Mouse (Mus musculus): ENCODE data around the gene Rsg1. TPM values are rescaled to one million over a fixed set of nuclear protein-coding genes. Genes with fewer than 3 reads are reported as not detected.

Gene Rsg1
- total and polyA plus RNA-seq, 3 experiments, result 1.1 to 4.5 (median 3.2) TPM

DNA sequence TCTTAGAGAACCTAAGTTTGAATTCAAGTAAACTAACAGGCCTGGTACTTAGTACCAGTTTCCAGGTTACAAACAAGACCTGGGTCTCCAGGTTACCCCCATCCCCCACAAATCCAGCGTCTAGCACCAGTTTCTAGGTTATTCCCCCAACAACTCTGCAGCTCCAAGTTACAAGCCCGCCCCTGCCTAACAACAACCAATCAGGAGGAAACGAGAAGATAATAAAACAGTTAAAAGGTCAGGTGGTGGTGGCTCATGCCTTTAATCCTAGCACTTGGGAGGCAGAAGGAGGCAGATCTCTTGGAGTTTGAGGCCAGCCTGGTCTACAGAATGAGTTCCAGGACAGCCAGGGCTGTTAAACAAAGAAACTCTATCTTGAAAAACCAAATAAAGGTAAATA lies 53.5 kb downstream of the Rsg1 start:
- peaks cover 23% of the 10 kb centered on the region for H3K9me3 ChIP-seq (replicated peaks; ENCODE audit: low read length)
- no peak for TF ChIP-seq NELFE (IDR thresholded peaks at IDR 0.05; ENCODE audit: low read depth, low read length)
- TF ChIP-seq TBP (conservative IDR thresholded peaks at IDR 0.05; ENCODE audit: low read depth, low read length), result no peak
- no peak for TF ChIP-seq SMC3 (IDR thresholded peaks at IDR 0.05; ENCODE audit: low read depth, low read length)
- TF ChIP-seq RCOR1 (conservative IDR thresholded peaks at IDR 0.05; ENCODE audit: low read depth, low read length), result no peak
- no peak for TF ChIP-seq GABPA (IDR thresholded peaks at IDR 0.05; ENCODE audit: insufficient replicate concordance, low read depth, low read length)
- no peak for TF ChIP-seq EP300 (IDR thresholded peaks at IDR 0.05; ENCODE audit: low read length)
- TF ChIP-seq ELF1 (IDR thresholded peaks at IDR 0.05; ENCODE audit: low read depth, low read length), result no peak
- no peak for TF ChIP-seq IRF4 (IDR thresholded peaks at IDR 0.05; ENCODE audit: low read depth, low read length)
- no peak for TF ChIP-seq POLR2AphosphoS2 (IDR thresholded peaks at IDR 0.05; ENCODE audit: low read depth, low read length)
- no peak for TF ChIP-seq UBTF (IDR thresholded peaks at IDR 0.05; ENCODE audit: low read depth, low read length)
- no peak for TF ChIP-seq ZMIZ1 (IDR thresholded peaks at IDR 0.05; ENCODE audit: low read depth, low read length)
- no peak for TF ChIP-seq SIN3A (IDR thresholded peaks at IDR 0.05; ENCODE audit: low read length)
- no peak for TF ChIP-seq ZKSCAN1 (IDR thresholded peaks at IDR 0.05; ENCODE audit: borderline replicate concordance, low read depth, low read length)
- TF ChIP-seq MXI1 (IDR thresholded peaks at IDR 0.05; ENCODE audit: low read depth, low read length), result no peak
- no peak for TF ChIP-seq E2F4 (IDR thresholded peaks at IDR 0.05; ENCODE audit: insufficient replicate concordance, low read depth, low read length)
- no peak for TF ChIP-seq MEF2A (IDR thresholded peaks at IDR 0.05; ENCODE audit: borderline replicate concordance, low read depth, low read length)
- TF ChIP-seq TCF12 (IDR thresholded peaks at IDR 0.05; ENCODE audit: low read depth, low read length), result no peak
- H3K4me1 ChIP-seq (ENCODE audit: control insufficient read depth in 1 of 2, insufficient read depth in 2 of 2), result peaks cover 3 to 4% of the 10 kb centered on the region in 2 experiments; a peak in 2 of 4 replicates
- in situ Hi-C loops (cut with MboI; ENCODE audit: low pct_ligation_motif_present, low pct_unique_long_range_greater_than_20kb, low sequenced_read_pairs), result no loop called here
- H3K36me3 ChIP-seq (replicated peaks in 1 of 2; ENCODE audit: control insufficient read depth in 1 of 2, insufficient read depth in 1 of 2, low read length in 1 of 2), result no peaks in the 10 kb centered on the region
- H3K4me2 ChIP-seq (ENCODE audit: insufficient read depth, low read depth, poor library complexity, severe bottlenecking), result no peak overlapping the region
- peaks cover 42% of the 10 kb centered on the region for H3K27me3 ChIP-seq (replicated peaks)
- H3K27ac ChIP-seq (ENCODE audit: insufficient read depth, low read depth), result no peak overlapping the region
- no peaks in the 10 kb centered on the region for H3K79me2 ChIP-seq (replicated peaks; ENCODE audit: control insufficient read depth, extremely low read depth, insufficient read depth, poor library complexity, severe bottlenecking)
- no peak for DNase-seq (ENCODE audit: extremely low read depth)
- no peak overlapping the region for H3K4me3 ChIP-seq (replicated peaks in 1 of 3; ENCODE audit: low read depth in 2 of 3, low read length in 2 of 3, poor library complexity in 1 of 3)
- dilution Hi-C loops (cut with MboI; ENCODE audit: extremely low pct_ligation_motif_present, extremely low pct_unique_long_range_greater_than_20kb, low sequenced_read_pairs), result no loop called here
- no peak overlapping the region for H3K9ac ChIP-seq (ENCODE audit: insufficient read depth, low read depth)

DNA sequence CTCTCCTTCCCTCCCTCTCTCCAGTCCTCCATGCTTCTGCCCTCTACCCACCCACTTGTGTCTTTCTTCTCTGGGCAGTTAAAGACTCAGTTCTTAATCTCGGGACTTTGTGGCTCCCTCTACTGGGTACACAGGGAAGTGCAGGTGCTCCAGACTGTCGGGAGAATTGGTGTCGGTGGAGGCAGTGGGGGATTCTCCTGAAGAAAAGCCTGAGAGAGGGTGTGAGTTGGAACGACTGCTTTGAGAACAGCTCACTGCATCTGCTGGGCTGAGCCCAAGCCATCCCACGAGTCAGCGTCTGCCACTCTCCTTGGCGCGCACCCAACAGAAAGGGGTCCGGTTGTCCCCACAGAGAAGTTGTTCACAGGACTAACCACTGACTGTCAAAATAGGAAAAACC lies 54.1 kb downstream of the Rsg1 start:
- in situ Hi-C loops (cut with MboI; ENCODE audit: low pct_ligation_motif_present, low pct_unique_long_range_greater_than_20kb, low sequenced_read_pairs) (no loop called here), dilution Hi-C loops (cut with MboI; ENCODE audit: extremely low pct_ligation_motif_present, extremely low pct_unique_long_range_greater_than_20kb, low sequenced_read_pairs) (no loop called here)
- no peak overlapping the region for H3K4me2 ChIP-seq (ENCODE audit: insufficient read depth, low read depth, poor library complexity, severe bottlenecking)
- H3K4me3 ChIP-seq (replicated peaks in 1 of 3; ENCODE audit: low read depth in 2 of 3, low read length in 2 of 3, poor library complexity in 1 of 3), result no peak overlapping the region
- peak; percentile 45 for DNase-seq (ENCODE audit: extremely low read depth)
- no peaks in the 10 kb centered on the region for H3K36me3 ChIP-seq (replicated peaks in 1 of 2; ENCODE audit: control insufficient read depth in 1 of 2, insufficient read depth in 1 of 2, low read length in 1 of 2)
- no peak overlapping the region for H3K9ac ChIP-seq (ENCODE audit: insufficient read depth, low read depth)
- H3K27ac ChIP-seq (ENCODE audit: insufficient read depth, low read depth), result no peak overlapping the region
- peaks cover 3 to 8% of the 10 kb centered on the region in 2 experiments; a peak in 2 of 4 replicates for H3K4me1 ChIP-seq (ENCODE audit: control insufficient read depth in 1 of 2, insufficient read depth in 2 of 2)
- H3K27me3 ChIP-seq (replicated peaks), result peaks cover 38% of the 10 kb centered on the region
- H3K9me3 ChIP-seq (replicated peaks; ENCODE audit: low read length), result peaks cover 19% of the 10 kb centered on the region
- peak; percentile 30 for TF ChIP-seq RAD21 (IDR thresholded peaks at IDR 0.05; ENCODE audit: low read depth, low read length)
- peak; percentile 69 to 76 for TF ChIP-seq CTCF (conservative IDR thresholded peaks at IDR 0.05 in 1 of 2, IDR thresholded peaks at IDR 0.05 in 1 of 2; ENCODE audit: low read depth in 2 of 2, low read length in 2 of 2)
- no peak for TF ChIP-seq SIN3A (IDR thresholded peaks at IDR 0.05; ENCODE audit: low read length)
- peak; percentile 60 for TF ChIP-seq SMC3 (IDR thresholded peaks at IDR 0.05; ENCODE audit: low read depth, low read length)
- H3K79me2 ChIP-seq (replicated peaks; ENCODE audit: control insufficient read depth, extremely low read depth, insufficient read depth, poor library complexity, severe bottlenecking), result no peaks in the 10 kb centered on the region
